Mouse (Mus musculus) layer of hippocampus, adult 9-11 months (tissue): ENCODE results near the gene Noxo1.
"Not testable (repeated sequence)": the region's sequence is repeated elsewhere in the genome, so short reads cannot be mapped to it uniquely, and the experiment has no call there.

ENCODE experiments used
- DNase-seq: peaks from one replicate; pipeline ENCODE4 v3.0.0; 2022

Gene Noxo1

DNA sequence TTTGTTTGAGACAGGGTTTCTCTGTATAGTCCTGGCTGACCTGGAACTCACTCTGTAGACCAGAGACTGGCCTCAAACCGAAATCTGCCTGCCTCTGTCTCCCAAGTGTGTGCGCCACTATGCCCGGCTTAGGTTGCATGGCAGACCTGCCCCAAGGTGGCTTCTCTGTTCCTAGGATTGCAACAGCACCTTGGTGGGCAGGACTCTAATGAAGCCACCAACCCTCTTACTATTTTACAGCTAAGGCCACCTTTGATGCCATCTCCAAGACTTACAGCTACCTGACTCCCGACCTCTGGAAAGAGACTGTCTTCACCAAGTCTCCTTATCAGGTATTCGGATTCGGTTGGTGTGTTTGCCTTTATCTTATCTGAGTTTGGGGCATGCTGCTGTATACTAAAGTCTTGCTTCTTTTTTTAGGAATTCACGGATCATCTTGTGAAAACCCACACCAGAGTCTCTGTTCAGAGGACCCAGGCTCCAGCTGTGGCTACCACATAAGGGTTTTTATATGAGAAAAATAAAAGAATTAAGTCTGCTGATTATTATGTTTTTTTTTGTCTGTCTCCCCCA lies 25.4 kb downstream of the Noxo1 start:
- not testable (repeated sequence) for DNase-seq

DNA sequence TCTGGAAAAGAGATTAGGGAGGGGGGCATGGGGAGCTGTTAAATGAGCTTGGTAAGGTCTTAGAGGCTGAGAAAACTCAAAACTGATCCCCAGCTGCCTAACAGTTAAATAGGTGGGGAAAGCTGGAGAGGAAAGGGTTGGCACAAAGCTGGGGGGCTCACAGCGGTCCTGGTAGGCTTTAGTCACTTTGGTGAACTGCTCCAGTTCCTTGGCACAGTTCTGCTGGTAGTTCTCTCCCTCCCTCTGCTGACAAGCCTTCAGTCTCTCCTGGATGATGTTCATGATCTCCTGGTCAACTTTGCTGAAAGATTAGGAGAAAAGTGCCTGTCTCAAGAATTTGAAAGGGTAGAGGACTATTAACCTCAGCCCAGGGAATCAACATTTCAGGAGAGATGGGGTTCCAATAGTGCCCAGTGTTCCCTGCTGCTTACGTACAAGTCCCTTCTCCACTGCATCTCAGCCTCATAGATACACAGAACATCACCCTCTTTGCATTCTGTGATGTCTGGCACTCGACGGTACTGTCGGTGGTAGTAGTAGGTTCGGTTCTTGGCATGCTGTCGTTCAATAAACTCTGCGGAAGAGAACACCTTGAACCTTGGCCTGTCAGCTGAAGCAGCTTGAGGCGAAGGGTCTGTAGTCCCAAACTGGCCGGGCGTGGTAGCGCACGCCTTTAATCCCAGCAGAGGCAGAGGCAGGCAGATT lies 26.3 kb downstream of the Noxo1 start:
- no peak for DNase-seq

- no peak for DNase-seq
These were observed 27.3 kb downstream of the Noxo1 start for GRCm38 (mm10) chr17:24723122-24723880.

GRCm38 (mm10) chr17:24723881-24724180 lies 27.8 kb downstream of the Noxo1 start:
- DNase-seq, result no peak

- DNase-seq, result peak; percentile 95
These were observed 28.1 kb downstream of the Noxo1 start, which contains the start of gene Ndufb10 for GRCm38 (mm10) chr17:24724184-24724583. Gene Ndufb10, minus strand, starts transcription at chr17:24724478.

DNA sequence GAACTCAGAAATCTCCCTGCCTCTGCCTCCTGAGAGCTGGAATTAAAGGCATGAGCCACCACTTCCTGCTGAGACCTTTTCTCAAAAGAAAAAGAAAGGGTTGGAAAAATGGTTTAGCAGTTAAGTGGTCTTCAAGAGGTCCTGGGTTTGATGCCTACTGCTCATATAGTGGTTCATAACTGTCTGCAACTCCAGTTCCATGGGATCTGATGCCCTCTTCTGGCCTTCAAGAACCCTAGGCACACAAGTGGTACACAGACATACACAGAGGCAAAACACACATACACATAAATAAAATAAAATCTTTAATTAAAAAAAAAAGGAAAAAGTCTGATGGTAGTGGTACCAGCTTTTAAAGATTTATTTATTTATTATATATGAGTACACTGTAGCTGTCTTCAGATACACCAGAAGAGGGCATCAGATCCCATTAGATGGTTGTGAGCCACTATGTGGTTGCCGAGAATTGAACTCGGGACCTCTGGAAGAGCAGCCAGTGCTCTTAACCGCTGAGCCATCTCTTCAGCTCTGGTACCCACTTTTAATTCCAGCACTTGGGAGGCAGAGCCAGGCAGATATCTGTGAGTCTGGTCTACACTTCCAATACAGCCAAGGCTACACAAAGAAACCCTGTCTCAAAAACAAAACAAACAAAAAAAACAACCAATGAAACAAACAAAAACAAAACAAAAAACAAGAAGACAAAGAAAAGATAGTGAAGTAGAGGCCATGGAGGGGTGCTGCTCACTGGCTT lies 29.8 kb downstream of the Noxo1 start:
- no peak for DNase-seq

- DNase-seq, result no peak
These were observed 31.6 kb downstream of the Noxo1 start, which contains the start of gene Rpl3l for GRCm38 (mm10) chr17:24727618-24728017. Gene Rpl3l, plus strand, starts transcription at chr17:24727820.

GRCm38 (mm10) chr17:24728184-24728583 lies 32.1 kb downstream of the Noxo1 start:
- no peak for DNase-seq

GRCm38 (mm10) chr17:24729067-24729466 lies 33.0 kb downstream of the Noxo1 start:
- no peak for DNase-seq

DNA sequence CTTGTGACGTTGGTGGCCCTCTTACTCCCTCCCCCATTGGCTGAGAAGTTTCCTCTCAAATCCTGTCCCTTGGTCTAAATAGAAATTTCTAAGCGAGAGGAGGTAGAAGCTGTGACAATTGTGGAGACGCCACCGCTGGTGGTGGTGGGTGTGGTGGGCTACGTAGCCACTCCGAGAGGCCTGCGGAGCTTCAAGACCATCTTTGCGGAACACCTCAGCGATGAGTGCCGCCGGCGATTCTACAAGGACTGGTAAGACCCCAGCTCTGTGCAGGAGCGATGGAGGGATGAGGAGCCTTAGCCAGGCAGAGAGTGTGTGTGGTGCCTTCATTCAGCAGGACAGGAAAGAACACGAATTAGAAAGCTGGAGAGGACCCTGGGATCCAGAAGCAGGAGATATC lies 34.8 kb downstream of the Noxo1 start:
- DNase-seq, result no peak

- no peak for DNase-seq
These were observed 36.4 kb downstream of the Noxo1 start for GRCm38 (mm10) chr17:24732233-24732935.

DNA sequence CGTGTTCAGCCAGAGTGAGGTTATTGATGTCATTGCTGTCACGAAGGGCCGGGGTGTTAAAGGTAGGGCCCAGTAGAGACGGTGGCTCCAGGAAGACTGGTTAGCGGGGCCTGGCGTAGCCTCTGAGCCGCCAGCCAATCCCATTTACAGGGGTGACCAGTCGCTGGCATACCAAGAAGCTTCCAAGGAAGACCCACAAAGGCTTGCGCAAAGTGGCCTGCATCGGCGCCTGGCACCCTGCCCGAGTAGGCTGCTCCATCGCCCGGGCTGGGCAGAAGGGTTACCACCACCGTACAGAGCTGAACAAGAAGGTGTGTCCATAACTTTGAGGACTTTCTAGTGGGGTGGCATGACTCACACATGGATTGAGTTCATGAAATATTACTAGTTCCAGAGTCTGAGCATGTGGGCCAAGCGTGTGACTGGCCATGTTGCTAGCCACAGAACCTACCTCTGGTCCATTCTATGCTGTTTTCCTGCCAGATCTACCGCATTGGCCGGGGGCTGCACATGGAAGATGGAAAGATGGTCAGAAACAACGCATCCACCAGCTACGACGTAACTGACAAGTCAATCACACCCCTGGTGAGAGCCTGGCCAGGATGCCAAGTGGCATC lies 37.5 kb downstream of the Noxo1 start:
- no peak for DNase-seq

GRCm38 (mm10) chr17:24734513-24734912 lies 38.5 kb downstream of the Noxo1 start:
- DNase-seq, result no peak

DNA sequence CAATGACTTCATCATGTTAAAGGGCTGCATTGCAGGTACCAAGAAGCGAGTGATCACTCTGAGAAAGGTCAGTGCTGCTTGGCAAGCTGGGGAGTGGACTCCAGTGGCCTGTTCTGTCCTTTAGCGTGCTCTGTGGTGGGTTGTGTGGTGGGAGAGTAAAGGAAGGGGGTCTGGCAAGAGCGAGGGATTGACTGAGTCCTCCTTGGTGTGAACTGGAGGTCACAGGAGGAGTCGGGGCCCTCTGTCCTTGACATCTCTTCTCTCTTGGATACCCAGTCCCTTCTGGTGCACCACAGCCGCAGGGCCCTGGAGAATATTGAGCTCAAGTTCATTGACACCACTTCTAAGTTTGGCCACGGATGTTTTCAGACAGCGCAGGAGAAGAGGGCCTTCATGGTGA lies 39.4 kb downstream of the Noxo1 start:
- no peak for DNase-seq

GRCm38 (mm10) chr17:24736330-24737051 lies 40.5 kb downstream of the Noxo1 start, which contains the start of gene Msrb1:
Gene Msrb1, plus strand, starts transcription at chr17:24736642.
- peak; percentile 97 for DNase-seq

DNA sequence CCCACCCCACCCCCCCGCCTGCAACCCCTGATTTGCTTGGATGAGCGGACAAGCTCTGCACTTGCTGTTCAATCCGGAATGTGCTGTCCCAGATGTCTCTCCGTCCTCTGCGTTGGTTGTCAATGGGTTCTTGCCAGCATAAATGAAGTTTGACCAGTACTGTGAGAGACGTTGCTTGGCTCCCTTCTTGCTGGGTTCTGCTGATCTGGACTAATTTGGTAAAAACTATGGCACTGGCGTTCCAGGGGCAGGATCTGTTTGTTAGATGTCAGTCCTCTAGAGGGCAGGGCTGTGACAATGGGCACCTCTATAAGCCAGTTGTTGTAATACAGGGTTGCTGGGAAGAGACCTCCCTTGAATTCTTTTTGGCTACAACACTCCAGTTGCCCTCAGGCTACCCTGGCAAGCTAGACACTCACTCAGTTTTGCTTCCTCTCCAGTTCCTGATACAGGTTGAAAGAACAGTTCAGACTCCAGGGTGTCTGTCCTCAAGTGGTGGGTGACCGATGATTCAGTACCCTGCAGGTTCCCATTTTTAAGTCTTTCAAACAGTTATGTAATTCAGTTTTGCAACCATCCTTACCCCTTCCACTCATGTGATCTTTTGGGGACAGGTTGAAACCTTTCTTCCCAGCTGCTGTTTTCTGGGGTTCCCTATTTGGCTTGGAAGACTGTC lies 41.2 kb downstream of the Noxo1 start:
- DNase-seq, result no peak

DNA sequence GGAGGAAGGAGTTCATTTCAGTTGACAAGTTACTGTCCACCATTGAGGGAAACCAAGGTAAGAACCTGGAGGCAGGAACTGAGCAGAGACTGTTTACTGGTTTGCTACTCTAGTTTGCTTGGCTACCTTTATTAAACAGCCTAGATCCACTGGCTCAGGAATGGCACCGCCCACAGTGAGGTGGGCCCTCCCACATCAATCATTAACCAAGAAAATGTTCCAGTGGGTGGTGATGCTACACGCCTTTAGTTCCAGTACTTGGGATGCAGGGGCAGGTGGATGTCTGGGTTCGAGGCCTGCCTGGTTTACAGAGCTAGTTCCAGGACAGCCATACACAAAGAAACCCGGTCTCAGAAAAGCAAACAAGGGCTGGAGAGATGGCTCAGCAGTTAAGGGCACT lies 42.2 kb downstream of the Noxo1 start:
- DNase-seq, result no peak

DNA sequence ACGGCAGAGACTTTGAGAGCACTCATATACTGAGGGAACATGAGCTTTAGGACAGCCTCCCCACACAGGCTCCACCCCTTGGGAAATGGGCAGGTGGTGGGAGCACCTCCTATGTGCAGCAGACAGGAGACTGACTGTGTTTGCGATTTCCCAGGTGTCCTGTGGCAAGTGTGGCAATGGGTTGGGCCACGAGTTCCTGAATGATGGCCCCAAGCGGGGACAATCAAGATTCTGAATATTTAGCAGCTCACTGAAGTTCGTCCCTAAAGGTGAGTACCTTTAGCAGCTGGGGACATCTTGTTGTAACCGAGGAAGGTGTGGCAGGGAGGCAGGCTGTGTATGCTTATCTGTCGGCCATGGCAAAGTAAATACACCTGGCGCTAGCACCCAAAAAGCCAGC lies 43.9 kb downstream of the Noxo1 start:
- no peak for DNase-seq

DNA sequence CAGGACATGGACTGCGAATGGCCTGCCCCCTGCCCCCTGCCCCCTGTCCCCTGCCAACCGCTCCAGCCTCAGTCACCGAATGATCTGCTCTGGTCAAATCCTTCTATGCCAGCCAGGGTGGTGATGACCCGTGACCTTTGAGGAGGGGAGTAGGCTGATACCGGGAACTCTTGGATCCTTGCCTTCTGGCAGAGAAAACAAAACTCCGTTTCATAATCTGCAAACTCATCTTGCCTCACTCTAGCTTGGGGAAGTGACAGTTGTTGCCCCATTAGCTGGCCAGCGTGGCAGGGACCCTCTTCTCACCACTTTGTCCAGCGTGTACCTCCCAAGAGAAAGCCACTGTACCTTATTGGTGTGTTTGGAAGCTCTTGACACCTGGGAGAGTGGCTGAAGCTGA lies 46.3 kb downstream of the Noxo1 start:
- DNase-seq, result peak; percentile 48

DNA sequence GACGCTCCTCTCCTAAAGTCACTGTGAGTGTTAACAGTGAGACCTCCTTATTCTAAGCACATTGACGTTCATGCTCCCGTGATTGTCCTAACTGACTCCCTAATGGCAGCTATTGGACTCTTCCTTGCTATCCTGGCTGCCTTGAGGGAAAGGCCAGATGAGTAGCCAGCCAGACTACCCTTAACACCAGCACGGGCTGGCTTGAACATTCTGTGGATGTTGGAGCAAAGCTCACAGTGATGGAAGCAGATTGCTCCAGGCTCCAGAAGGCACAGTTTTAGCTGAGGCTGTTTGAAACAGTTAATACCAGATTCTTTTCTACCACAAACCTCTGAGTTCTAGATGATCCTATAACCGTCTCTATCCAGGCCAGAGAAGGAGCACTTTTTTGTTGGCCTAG lies 47.9 kb downstream of the Noxo1 start:
- DNase-seq, result no peak

DNA sequence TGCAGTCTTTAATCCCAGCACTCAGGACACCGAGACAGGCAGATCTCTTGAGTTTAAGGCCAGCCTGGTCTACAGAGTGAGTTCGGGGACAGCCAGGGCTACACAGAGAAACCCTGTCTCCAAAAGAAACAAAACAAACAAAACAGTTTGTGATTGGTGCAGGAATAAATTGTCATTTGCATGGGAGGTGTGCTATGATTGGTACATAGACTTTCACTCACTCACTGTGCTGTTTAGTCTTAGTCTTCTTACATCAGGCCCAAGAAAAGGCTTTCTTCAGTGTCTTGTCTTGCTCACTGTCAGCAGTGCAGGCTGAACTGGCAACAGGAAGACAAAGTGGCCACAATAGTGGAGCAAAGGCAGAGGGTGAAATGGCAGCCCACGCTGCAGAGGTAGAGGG lies 48.3 kb downstream of the Noxo1 start:
- no peak for DNase-seq
